Mouse (Mus musculus): ENCODE data around the gene Olfr559.

Gene Olfr559

DNA sequence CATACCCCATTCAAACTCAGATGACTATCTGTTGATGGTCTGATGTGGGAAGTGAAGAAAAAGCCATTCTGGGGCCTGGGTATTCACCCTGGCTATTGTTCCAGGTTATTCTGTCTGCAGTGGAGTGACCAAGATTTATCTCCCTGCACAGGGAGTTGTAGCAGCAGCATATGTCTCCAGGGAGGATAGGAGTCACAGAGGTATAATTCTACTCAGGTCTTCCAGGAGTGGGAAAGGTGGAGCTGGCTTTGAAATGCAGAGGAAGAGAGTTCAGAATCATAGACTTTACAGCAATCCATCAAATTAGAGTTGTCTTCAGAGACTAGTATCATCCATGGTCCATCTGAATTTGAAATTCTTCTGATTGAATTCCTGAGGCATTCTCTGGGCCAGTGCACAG lies at the start of gene Olfr559:
Gene Olfr559 (minus strand): TSS at position 101 of the 400 bp plus-strand sequence.
- no peak for DNase-seq

DNA sequence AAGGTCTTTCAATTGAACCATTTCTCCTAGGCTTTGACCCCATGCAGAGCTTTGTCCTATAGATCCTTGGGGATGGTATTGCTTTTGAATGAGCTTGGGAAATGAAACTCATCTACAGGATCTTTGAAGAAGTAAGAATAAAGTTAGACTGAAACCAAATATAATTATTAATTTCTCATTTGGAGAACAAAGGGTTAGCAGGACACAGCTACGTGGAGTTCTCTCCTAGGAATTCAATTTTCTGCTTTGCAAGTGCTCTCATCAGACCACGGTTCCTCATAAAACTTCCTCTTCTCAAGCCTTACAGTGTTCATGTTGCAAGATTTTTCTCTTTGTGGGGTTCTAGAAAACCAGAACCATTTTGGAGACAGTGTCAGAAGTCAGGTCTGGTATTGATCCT lies 43.6 kb upstream of the Olfr559 start, which contains the start of gene Olfr561:
Gene Olfr561 (plus strand): TSS at position 301 of the 400 bp plus-strand sequence.
- DNase-seq: no peak

DNA sequence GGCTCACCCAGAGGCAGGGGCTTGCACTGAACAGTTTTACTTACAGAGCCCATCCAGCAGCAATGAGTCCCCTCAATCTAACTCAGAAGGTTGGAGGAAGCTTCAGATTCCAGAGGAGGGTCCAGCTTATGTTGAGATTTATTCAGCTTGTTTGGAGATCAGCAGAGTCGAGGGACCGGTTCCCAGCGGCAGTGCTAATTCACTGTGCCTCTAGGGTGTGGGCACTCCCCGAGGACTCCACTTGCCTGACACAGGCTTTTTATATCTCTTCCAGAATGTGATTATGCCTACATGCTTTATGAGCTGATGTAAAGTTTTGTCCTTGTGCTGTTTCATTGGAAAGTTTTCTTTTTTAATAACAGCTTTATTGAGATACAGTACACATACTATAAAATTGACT lies 32.0 kb upstream of the Olfr559 start, which contains the start of the genes Olfr560 and Olfr78:
Gene Olfr560 (minus strand): TSS at position 101 of the 400 bp plus-strand sequence.
Gene Olfr78 (minus strand): TSS at position 206 of the 400 bp plus-strand sequence.
- DNase-seq: no peak

DNA sequence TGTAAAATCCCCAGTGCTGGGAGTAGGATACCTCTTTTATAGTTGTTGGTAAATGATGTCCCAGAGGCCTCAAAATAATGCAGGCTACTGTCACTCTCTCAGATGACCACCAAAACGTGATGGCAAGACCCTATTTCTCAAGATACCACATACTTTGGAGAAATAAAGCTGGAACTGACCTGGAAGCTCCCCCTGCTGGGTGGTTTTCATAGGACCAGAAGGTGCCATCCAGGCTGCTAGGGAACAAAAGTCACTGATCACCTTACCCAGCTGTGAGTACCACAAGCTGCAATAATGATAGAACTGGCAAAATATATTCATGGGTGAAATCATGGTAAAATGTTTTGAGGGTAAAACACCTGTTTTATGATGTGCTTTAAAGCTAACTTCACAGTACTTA lies 24.8 kb upstream of the Olfr559 start:
- DNase-seq: no peak

DNA sequence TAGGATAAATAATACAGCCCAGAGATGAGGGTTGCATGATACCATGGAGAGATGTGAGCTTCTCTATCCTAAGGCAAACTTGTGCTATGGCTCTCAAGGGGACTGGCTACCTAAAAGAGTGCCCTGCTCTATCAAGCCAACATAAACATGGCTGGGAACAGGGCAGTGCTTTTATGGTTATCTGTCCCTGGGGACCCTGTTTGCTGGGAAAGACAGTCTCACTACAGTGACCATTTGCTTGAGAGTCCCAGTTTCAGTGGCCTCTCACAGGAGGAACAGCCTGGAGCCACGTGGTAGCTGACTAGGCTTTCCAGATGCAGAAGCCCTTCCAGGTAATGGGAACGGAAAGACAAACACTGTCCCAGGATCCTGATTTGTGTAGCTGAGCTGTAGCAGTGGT lies 10.4 kb upstream of the Olfr559 start:
- peak; percentile 91 for DNase-seq

DNA sequence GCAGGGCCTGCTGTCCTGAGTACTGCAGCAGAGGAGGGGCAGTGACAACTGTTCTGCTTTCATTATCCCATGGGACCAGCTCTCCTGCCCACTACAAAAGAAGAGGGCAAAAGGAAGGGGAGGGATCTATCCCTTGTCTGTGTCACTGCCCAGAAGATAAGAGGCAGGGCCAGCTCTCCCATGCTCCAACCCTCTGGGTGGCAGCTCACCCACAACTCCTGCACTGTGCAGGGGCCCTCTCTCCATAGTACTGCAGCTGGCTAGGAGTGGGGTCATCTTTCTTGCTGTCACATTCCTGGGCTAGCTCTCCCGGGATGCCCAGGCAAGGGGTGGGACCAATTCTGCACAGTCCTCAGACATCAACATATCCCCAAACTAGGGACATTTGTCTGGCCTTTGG lies 6.5 kb upstream of the Olfr559 start:
- DNase-seq: no peak

DNA sequence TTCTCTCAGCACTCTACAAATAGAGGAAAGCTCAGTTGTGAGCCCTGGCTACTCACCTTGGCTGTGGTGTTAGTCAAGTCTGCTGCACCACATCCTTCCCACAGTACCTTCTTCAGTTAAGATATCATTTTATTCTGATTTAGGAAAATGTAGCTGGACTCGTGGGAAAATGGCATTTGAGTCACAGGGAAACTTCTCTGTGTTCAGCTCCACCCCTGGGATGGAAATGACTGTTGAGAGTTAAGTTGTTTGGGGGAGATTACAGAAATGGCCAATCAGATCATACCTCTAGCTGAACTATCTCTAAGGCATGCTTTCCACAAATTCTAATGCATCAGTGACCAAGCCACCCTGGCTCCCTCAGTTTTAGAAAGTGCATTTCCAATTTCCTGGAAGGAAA lies 8.3 kb downstream of the Olfr559 start, which contains the start of gene Olfr33:
Gene Olfr33 (minus strand): TSS at position 101 of the 400 bp plus-strand sequence.
- DNase-seq: peak; percentile 45

DNA sequence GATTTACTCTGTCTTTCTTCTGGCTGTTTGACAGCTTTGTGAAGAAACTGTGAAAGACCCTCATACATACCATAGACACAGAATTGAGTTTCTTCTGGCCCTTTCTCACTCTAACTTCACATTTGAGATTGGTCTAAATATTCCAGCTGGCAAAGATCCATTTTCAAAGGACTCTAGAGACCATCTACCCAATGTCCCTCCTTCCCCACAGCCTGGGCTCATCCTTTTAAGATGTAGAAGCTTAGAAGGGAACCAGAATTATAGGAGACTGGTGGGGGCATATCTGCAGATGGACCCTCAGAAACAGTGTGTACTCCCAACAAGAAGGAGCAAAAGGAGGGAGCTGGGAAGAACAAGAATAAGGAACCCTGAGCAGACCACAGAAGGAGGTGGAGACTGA lies 25.4 kb downstream of the Olfr559 start, which contains the start of gene Olfr558:
Gene Olfr558 (plus strand): TSS at position 301 of the 400 bp plus-strand sequence.
- no peak for DNase-seq

DNA sequence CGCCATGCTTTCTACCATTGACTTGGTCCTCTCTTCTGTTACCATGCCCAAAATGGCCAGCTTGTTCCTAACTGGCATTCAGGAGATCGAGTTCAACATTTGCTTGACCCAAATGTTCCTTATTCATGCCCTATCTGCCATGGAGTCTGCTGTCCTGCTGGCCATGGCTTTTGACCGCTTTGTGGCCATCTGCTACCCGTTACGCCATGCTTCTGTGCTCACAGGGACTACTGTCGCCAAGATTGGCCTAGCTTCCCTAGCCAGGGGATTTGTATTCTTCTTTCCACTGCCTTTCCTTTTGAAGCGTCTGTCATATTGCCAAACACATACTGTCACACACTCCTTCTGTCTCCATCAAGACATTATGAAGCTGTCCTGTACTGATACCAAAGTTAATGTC lies 28.8 kb downstream of the Olfr559 start:
- DNase-seq: no peak

DNA sequence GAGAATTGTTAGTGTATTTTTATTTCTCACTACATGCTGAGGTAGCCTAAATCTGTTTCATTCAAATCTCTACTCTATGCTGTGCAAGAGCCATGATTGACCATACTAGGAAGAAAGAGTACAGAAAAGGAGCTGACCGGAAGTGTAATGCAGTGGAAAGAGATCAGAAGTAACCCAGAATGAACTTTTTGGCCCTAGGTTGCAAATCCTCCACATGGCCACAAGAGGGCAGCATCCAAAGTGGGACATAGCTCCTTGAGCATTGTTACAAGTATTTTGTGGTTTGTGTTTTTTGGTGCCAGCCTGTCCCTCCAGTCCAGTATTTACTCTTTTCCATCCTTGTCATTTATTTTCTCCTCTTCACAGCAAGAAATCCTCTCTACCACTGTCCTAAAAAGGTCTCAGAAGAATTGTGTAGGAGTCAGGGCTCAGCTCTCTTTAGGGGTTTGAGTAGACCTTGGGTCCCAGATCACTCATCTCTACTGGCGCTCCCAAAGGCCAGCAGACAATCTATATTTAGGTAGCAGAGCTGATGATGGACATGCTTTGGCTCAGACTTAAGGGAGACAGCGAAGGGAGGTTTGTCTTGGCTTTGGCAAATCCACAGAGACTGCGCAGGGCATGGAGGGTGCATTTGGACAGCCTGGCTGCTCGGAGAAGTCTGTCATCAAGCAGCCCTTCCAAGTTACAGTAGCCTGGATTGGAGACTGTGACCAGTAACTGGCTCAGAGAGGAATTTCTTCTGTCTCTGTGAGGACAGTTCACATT lies 31.7 kb downstream of the Olfr559 start, which contains the start of gene Olfr557:
Gene Olfr557 (plus strand): TSS at position 553 of the 768 bp plus-strand sequence.
- DNase-seq: peak; percentile 94

DNA sequence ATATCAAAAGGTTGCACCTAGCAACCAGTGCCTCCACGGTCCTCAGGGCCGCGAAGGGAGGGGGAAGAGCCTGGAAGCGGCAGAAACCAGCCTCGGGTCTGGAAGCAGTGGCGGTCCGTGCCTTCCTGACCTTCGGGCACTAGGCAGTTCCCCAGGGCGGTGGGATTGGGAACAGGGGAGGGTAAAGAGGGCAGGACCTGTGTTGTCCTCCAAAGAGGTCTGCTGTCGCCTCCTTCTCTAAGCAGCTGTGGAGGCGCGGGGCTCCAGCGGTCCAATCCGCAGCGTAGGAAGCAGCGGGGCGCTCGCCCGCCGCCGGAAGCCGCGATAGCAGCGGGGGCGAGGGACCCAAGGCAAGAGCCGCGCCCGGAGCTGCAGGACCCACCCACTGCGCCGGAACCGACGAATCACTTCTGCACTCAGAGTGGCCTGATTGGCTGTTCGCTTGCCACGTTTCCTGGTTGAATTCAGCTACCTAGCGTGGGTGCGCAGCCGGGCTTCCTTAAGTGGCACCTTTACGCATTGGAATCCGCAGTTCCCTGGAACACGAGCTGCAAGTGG lies 40.3 kb downstream of the Olfr559 start, which contains the start of gene Trim68:
Gene Trim68 (minus strand): TSS at position 384 of the 558 bp plus-strand sequence.
- peak; percentile 100 for DNase-seq

DNA sequence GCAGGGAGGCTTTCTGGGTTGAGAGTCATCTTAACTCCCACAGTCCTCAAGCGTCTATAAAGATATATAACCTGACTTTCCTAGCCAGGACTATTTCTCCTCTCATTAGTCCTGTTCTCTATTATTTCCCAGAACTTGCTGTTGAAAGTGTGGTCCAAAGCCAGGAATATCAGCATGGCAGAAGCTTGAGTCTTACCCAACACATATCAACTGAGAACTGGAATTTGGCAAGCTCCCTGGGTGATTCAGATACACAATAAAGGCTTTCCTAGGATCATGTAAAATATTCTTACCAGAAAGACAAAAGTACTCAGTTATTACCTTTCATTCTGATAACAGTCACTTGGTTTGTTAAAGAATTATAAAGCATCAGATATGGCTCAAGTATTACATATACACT lies 45.4 kb downstream of the Olfr559 start:
- no peak for DNase-seq

DNA sequence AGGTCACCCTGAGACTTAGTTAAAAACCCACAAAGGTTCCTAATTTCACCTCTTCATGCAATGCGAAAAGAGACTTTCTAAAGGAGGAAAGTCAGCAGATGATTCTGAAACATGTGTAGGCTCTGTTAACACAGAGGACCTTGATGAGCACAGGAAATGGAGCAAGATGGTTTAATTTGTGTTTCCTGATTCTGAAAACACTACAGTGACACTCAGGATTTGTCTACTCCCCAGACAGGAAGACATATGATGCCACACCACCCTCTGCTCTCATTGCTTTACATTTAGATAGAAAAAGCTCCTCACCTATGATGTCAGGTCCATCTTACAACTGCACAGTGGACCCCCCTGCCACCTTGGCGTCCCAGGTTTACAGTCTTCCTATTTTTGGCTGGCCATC lies 51.1 kb downstream of the Olfr559 start:
- no peak for DNase-seq
